Mouse (Mus musculus): ENCODE measurements at regions not wholly inside any gene's neighbourhood (a gene's known extent, or its start where the extent isn't known, plus 50 kb on each side); places are given as distances from the start of the nearest gene placed in this dataset.

DNA sequence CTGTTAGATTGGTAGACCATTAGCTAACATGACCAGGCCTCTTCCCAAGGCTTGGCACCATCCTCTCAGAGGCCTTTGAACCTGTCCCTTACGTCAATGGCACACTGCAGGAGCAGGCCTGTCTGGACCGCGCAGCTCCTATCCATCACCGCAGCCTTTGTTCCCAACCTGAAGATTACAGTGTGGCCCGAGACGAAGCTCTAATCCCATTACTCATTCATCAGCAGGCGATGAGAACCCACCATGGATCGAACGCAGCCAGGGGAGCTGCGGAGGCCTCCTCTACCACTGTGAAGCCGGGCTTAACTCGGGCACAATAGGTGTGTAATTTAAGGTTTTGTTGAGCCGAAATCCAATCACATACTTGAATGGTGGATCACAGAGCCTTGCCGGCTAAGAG, 54.0 kb upstream of the Irx3 start:
- TF ChIP-seq POLR2A (IDR thresholded peaks at IDR 0.05; ENCODE audit: insufficient read depth, low read depth, low read length) (no peak), EP300 (IDR thresholded peaks at IDR 0.05; ENCODE audit: insufficient read depth, low read depth, low read length) (no peak), CTCF (IDR thresholded peaks at IDR 0.05) (no peak)
